Mouse (Mus musculus): ENCODE data around the gene Dnajc19.
"Not testable (repeated sequence)": the region's sequence is repeated elsewhere in the genome, so short reads cannot be mapped to it uniquely, and the experiment has no call there.

Dnajc19 gene
- long read RNA-seq, experiment 1, transcript Dnajc19-202 (6 exons, 659 nt), result major isoform, 68 of 82 reads
- long read RNA-seq, experiment 1, transcript Dnajc19-201 (6 exons, 2,499 nt), result minor isoform, 7 of 82 reads
- long read RNA-seq, experiment 1, partial matches to known transcripts, result 1 of 82 reads
- long read RNA-seq, experiment 1, other reads (novel, unspliced or antisense), result 4 of 82 reads
- long read RNA-seq, experiment 2, transcript Dnajc19-201 (6 exons, 2,499 nt), result minor isoform, 8 of 121 reads
- long read RNA-seq, experiment 2, transcript Dnajc19-202 (6 exons, 659 nt), result major isoform, 102 of 121 reads
- long read RNA-seq, experiment 2, partial matches to known transcripts, result 1 of 121 reads
- long read RNA-seq, experiment 2, other reads (novel, unspliced or antisense), result 6 of 121 reads

DNA sequence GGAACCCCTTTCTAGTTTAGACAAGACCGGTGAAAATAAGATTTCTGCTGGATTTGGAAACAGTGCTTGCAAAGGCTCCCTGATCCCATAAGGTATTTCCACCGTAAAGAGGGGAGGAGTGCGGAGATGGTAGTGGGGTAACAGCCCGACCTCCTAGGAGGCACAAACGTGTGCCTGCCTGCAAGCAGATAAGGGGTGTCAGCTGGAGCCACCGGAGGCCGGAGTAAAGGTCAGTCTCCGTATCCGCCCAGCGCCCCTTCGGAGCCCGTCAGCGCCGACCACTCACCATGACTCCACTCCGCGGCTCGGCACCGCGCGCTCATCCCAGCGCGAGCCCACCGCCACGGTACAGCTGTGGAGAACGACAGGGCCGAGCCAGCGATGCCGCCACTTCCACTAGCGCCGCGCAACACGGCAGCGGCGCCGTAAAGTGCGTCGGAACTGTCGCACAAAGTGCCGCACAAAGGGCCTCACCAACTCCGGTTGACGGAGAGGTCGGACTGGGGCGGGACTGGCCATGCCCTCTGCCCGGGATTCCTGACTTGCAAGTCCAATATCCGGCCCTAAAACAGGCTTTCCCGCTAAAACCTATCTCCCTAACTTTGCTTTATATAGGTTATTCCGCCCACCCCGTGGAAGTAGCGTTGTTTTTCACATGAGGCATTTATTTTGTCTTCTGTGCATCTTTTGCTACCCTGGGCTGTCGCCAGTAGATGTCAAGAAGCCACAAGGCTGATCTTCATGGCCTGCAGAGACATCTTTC, at the start of gene Dnajc19:
Dnajc19 (minus strand) TSS at position 422 of the 763 bp plus-strand sequence.
- intact Hi-C loops (cut with DNase I), result no loop called here

DNA sequence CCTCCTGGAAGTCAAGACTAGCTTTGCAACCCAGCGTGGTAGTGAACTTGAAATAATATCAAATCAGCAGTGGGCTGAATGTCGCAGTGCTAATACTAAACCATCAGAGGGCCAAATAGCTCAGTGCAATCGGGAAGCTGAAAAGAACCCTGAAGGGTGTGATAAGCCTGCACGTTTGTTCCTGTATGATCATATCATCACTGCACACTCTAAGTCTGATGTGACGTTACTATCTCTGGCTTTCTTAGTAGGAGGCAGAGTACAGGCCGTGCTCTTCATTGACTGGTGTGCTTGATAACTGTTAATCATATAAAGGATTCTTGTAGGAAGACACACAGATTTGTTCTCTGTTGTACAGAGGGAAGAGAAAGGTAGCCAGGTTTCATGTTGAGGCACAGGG, 48.8 kb upstream of the Dnajc19 start:
- intact Hi-C loops (cut with DNase I), result no loop called here

DNA sequence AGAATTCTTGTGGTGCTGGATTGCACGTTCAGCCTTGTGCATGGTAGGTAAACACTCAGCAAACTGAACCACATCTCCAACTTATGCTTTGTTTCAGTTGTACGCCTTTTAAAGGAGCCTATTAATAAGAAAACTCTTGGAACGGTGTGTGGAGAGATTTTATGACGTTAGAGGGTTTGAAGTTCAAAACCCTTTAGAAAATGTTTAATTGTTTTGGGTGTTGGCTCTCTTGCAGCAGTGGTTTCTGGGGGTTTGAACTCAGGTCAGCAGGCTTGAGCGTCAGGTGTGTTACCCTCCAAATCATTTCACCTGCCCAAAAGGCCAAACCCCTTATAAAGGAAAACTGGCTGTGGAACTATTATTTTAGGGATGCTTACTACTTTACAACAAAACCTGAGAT, 40.2 kb upstream of the Dnajc19 start:
- intact Hi-C loops (cut with DNase I), result no loop called here

DNA sequence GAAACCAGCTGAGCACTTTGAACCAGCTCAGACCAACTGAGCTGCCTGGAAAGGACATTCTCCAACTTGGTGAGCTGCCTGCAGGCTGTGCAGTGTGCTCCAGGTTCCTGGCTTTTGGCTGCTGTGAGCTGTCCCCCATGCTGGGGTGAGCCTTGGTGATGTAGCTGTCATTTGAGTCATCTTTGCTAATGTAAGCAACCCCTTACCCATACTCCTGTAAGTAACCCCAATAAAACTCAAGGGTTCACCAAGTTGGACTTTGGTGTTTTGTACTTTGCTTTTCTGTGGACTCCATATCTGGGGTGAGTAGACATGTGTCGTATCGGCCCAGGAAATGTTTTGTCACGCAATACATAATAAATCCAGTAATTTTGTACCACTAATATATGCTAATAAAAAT, 39.7 kb upstream of the Dnajc19 start:
- intact Hi-C loops (cut with DNase I), result no loop called here

DNA sequence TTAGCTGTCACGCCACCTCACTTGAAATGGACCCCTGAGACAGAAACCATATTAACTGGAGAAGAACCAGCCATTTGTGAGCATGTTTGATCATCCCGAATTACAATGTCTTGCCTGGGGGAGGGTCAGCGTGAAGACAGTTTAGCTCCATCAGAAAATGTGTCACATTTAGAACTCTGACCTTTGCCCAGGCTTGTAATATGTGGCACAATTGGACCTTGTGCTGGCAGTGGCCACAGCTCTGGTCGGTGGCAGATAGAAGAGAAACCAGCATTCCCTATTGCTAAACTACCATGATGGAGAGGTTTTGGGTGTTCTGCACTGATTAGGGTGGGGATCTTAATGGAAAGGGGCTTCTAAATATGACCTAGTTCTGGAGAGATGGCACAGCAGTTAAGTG, 38.7 kb upstream of the Dnajc19 start:
- intact Hi-C loops (cut with DNase I), result no loop called here

DNA sequence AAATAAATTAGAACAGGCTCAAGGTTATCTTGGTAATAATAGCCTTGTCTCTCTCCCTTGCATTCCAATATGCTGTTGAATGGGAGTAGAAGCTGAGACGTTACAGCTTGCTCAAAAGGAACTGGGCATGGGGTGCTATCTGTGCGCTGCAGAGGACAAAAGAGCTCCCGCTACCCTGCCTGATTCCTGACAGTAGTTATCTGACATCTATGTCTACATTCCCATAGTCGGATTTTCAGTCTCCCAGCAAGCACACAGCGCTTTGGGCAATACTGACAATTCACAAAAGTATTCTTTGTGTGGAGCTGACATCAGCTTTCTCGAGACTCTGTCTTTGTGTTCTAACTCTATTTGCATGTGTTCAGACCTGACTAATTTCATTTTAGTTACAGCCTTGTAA, 34.7 kb upstream of the Dnajc19 start:
- intact Hi-C loops (cut with DNase I), result no loop called here

DNA sequence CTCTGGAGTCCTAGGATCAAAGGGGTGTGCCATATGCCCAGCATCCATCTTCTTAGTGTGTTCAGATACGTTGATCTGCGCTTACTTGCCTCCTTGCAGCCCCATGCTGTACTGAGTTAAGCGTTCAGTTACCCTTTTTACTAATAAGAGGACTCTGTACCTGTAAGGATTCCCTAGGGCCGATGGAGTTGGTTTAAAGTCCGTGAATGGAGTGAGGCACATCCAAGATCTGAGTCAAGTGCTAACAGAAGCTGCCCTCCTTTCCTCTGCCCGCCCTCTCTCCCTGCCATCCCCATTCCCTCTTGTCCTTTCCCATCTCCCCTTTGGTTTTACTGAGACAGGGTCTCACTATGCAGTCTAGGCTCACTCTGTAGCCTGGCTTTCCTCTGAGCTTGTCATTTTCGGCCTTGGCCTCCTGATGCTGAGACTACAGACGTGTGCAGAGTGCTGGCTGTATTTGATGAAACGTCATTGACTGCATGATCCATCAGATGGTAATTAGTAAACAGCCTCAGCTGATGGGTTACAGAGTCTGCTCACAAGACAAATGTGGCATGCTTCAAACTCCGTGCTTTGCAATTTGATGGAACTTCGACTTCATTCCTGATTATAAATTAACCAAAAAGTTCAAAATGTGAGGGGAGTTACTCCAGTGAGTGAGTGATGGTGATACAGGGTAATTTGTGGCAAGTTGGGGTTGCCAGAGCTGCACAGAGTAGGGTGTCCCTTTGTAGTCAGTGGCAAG, 31.0 kb upstream of the Dnajc19 start:
- intact Hi-C loops (cut with DNase I), result no loop called here

DNA sequence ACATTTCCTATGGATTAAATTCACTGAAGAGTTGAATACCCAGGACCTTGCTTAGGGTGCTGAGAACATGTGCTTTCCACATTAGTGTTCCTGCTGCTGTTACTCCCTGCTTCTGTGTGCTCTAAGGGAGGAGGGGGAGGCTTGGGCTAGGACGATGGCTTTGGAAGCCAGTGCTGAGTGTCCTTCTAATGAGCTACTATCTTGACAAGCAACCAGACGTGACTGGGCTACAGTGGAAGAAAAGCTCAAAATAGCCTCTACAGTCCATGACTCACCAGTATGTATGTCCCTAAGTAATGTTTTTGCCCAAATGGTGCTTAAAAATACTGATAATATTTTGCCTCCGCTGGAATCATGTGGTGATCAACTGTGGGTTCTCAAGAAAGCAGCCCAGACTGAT, 26.5 kb upstream of the Dnajc19 start:
- intact Hi-C loops (cut with DNase I), result no loop called here

DNA sequence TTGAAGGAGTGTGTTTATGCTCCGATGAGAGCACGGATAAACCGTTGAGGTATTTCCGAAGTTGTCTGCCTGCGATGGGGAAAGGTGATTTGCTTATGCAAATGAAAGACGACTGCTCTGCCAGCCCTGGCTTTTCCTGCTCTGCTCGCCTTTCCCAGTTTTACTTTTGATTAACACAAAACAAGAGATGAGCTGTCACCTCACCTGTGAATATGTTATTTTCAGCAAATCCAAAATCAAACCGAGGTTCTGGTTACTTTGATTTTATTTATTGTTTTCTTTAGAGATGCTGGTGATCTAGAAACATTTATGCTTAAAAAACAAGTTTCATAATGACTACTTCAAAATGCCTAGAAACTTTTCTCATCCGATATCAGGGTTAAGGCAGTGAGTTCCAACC, 25.3 kb upstream of the Dnajc19 start:
- intact Hi-C loops (cut with DNase I), result no loop called here

DNA sequence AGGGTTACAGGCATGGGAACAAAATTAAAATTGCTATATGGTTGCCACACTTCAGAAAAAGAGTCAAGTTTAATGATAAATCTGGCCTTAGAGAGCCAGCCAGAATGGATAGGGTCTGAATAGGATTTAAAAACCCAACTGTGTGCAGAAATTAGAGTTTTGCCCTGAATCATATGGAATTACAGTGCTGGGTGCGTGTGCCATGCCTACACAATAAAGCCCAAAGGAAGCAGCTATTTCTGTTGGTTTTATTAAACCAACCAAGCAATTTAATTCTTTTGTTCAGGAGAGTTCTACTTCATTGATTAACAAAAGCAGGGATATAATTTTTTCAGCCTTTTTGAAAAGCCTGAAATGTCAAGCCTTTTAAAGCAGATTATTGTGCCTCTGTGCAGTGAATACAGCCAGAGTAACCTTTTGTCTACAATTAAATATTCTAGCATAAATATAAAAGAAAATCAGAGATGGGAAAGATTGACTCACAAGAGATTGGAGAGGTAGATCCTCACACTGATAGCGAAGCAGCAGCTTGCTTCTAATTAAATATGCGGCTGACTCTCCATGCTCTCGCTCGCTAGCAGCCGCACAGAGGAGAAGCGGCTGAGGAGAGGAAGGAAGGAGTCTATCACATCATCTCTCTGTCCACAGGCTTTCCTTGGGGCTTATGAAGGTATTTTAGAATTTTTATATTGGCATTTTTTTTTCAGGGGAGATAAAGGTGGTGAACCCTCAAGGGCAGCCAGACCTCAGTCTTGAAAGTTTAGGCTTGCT, 23.0 kb upstream of the Dnajc19 start:
- intact Hi-C loops (cut with DNase I), result no loop called here

DNA sequence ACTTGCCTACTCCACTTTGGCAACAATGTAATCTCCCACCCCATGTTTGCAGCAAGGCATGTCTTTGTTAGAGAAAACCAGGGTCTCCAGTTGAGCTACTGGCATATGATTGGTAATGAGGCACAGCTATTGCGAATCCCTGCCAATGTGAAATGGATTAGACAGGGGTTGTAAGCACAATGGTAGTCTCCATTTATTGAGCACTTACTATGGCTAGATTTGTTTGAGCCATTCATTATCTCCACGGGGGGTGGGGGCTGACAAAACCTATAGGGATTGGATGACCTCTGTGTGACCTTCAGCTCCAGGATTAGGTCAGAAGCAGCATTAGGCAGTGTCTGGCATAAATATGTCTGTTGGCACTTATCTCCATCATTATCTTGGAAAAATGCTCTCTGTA, 21.8 kb upstream of the Dnajc19 start:
- intact Hi-C loops (cut with DNase I), result no loop called here

DNA sequence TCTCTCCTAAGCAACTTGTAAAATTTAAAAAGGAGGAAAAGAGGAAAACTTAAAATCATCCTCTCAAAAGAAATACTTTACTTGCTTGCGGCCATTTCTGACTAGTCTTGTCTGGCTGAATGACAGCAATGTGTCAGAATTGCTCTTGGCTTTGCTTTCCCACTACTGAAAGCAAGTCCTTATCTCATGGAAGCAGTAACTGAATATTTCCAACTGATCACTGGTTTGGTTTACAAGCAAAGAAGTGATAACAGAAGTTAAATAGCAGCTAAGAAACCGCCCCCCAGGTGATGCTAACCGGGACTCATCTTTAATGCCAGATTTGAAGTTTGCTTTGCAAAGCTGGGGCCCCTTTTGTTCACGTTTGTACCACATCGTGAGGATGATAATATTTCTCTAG, 2.5 kb upstream of the Dnajc19 start:
- intact Hi-C loops (cut with DNase I), result no loop called here

DNA sequence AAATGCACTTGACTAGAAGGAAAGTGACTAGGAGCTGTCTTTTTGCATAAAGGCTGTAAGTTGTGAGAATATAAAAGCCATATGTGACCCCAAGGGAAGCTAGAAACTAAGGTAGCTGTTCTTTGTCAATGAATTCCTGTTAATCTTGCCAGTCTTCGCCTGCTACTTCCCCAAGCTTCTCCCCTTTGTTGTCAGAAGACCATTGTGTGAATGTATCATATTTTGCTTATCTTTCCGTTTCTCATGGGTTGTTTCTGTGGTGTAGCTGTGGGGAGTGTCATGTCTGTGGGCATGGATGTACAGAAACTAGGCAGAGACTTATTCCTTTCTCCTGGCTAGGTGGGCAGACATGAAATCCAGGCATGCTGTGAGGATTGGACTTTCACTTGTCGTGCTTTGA, 808 bp upstream of the Dnajc19 start:
- intact Hi-C loops (cut with DNase I), result no loop called here

DNA sequence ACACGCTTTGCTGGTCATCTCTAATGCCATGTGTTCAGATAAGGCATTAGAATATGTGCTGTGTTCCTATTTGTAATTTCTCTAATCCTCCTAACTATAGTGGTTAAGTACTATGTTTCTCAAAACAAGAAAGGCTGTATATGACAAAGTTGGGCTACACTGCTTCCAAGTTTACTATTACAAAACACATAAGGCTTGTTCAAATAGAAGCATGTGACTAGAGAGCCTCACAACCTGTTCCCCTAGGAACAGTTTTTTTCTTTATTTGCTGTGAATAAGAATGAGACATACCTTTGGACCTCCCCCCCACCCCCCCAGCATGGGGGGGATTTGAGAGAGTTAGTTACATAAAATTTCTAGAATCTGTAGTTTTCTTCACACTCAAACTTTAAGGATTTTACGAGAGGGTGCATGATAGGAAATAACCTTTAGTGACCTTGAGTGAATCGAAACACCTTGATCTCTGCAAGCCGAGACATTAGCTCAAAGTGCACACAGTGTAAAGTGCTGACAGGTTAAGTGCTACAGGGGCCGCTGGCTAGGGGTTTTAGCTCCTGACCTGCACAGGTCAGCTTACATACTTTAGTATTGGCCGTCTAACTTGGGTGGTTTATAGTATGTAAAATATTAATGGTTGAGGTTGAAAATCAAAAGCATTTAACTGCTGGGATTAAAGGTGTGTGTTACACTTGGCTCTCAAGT, 4.9 kb downstream of the Dnajc19 start:
- intact Hi-C loops (cut with DNase I), result loop anchor here (10.0 kb wide), 1 partner anchor 51 kb away; no protein-coding TSS in a partner anchor

DNA sequence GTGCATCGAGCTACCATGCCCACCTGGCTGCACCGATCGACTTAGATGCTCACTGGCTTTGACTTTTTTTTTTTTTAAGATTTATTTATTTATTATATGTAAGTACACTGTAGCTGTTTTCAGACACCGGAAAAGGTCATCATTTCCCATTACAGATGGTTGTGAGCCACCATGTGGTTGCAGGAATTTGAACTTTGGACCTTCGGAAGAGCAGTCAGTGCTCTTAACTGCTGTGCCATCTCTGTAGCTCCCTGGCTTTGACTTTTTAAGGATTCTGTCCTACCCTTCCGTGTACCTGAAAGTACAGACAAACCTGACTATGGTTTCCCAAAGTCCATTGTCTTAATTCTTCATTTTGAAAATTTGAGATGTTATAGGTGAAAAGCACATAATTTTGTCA, 8.4 kb downstream of the Dnajc19 start:
- intact Hi-C loops (cut with DNase I), result loop anchor here (10.0 kb wide), 1 partner anchor 48 kb away; no protein-coding TSS in a partner anchor

DNA sequence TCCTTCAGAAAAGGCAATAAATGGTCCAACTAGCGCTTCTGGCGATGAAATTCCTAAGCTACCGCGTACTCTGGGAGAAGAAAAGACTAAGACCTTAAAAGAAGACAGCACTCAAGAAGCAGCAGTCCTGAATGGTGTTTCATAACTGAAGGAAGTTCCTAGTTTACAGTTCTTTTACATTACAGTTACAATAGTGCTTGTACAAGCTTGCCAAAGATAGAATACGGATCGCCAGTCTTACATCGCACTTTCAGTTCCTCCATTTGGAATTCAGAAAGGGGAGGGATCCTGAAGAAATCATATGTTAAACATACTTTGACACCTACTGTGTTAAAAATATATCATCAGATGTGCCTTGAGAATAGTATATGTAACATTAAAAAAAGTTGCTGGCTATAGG, 12.2 kb downstream of the Dnajc19 start:
- intact Hi-C loops (cut with DNase I), result not testable (repeated sequence)

DNA sequence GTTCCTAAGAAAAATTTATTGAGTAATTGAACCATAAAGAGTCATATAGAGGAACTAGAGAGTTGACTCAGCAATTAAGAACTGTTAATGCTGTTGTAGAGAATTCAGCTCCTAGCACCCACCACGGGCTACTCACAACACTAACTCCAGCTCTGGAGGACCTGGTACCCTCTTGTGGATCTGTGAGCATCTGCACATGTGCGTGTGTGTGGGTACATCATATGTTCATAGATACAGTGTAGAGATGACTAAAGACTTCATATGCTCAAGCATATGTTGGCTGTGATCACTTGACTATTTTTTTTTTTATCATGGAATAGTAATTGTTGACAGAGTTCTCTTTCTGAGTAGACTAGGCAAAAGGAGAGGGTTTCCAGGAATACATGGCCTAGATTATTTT, 18.8 kb downstream of the Dnajc19 start:
- intact Hi-C loops (cut with DNase I), result no loop called here

DNA sequence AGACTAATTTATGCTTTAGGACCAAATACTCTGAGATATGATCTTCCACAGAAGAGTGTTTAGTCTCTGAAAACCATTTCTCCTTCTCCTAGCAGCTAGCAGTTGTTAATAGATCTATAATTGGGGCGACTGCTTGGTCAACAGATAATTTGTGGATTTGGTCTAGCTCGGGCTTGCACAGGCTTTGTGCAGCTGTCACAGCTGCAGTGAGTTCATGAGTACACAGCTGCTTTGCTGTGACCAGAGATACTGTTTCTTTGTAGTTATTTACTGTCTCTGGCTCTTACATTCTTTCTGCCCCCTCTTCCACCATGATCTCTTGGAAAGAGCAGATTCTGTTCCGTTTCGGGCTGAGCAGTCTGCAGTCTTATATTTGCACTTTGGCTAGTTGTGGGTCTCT, 39.1 kb downstream of the Dnajc19 start:
- intact Hi-C loops (cut with DNase I), result no loop called here

DNA sequence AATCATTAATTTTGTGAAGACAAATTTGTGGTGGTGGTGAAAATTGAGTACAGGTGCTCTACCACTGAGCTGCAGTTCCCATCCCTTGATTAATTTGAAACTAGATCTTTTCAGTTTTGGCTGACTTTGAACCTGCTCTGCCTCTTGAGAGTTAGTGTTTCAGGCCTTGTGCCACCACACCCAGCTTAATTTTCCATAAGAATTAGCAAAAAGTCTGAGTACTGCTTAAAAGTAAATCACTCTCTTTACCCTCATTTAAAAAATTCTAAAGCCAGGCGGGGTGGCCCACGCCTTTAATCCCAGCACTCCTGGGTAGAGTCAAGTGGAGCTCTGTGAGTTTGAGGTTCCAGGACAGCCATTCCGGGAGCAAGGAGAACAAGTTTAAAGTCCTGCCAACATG, 45.4 kb downstream of the Dnajc19 start:
- intact Hi-C loops (cut with DNase I), result no loop called here

DNA sequence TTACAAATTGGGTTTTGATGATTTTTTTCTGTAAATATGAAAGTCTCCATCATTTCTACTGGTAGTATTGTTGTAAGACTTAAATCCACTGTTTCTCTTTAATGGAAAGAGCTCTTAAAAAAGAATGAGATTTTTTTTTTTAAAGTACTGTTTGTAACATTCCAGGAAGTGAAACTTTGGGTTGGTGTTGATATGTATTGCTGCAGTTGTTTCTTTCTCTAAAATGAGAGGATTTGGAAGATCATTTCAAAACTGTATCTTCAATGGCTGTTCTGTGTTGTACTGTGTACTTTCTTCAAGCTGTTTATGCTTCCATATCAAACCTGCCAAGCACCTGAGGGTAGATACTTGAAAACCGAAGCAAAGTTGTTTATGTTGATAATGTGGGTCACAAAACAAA, 46.3 kb downstream of the Dnajc19 start:
- intact Hi-C loops (cut with DNase I), result no loop called here

Measured in adrenal gland (tissue).